Mouse (Mus musculus) kidney, adult 18-20 months (tissue): ENCODE data around the gene Ppargc1a.

Source experiments
- DNase-seq: peaks from one replicate; pipeline ENCODE4 v3.0.0; 2021

Gene Ppargc1a

GRCm38 (mm10) chr5:51551852-51552482, 15.6 kb downstream of the Ppargc1a start:
- DNase-seq: no peak

GRCm38 (mm10) chr5:51547442-51548035, 20.0 kb downstream of the Ppargc1a start:
- no peak for DNase-seq

DNA sequence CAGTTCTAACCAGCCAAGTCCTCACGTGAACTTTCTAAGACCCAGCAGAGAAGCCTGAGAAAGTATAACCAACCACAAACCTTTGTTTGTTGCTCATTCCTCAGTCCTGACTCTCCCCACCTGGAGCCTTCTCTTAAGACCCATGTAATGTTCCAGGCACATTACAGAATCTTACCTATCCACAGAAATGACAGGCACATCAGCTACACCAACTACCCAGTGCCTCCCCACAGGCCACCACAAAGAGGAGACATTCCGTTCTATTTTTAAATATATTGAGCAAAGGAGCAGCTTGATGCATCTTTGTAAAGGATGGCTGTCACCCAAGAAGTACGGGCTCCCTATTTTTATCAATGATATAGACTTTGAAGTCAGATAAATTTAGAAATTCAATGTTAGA, 20.7 kb downstream of the Ppargc1a start:
- no peak for DNase-seq

DNA sequence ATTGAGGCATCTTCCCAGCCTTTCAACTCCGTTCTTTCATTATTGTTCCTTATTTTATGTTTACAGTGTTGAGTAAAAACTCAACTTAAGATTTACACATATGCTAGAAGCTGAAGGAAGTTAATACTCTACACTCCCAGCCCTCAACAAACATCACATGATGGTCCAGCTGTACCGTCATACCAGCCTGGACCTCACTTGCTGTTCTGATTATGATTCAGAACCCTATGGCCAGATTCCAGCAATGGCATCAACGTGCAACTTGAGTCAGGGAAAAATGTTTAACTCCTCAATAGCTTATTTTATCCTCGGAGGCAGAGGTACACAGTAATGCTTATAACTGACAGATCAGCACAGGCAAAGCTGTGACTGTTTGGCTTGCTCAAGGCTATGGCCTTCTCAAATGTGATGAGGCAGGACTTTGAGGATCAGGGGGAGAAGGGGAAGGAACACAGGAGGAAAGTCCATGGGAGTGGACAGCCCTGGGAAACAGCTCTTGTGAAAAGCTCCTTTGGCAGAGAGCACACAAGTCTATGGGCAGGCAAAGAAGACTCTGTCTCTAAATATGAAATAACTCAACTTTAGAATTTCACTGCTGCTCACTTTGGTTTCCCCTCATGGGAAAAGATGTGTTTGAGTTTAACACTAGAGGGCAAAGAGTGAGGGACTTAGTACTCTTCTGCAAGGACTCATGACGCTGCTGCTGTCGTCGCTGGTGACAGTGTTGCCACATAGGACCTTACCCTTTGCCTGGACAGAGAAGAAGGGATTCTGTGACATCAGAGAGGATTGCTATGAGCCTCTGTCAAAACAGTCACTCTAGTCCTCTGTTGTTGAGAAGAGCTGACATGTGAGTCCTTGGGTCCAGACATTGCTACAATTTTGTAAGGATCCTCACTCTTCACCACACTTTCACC, 22.1 kb downstream of the Ppargc1a start:
- DNase-seq: no peak

- no peak for DNase-seq
Measured at GRCm38 (mm10) chr5:51544141-51544735, 23.3 kb downstream of the Ppargc1a start.

- DNase-seq: no peak
Measured at GRCm38 (mm10) chr5:51541557-51541956, 26.0 kb downstream of the Ppargc1a start.

DNA sequence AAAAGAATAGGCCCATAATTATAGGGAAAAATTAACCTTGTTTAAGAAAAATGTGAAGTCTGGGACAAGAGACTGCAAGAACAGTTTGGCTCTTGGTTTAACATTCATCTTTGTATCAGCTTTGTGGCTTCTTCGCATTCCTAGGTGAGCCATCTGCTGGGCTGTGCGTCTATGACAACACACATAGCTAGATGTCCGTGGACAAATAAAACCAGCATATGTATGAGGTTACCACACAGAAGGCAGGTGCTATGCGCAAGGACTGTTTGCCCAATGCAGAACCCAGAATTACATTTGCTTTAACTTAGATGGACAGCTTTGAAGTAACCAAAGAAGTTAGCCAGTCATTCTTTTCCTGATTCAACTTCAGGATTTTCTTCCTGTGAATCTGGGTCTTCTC, 26.7 kb downstream of the Ppargc1a start:
- DNase-seq: no peak

- no peak for DNase-seq
Measured at GRCm38 (mm10) chr5:51539563-51539962, 28.0 kb downstream of the Ppargc1a start.

DNA sequence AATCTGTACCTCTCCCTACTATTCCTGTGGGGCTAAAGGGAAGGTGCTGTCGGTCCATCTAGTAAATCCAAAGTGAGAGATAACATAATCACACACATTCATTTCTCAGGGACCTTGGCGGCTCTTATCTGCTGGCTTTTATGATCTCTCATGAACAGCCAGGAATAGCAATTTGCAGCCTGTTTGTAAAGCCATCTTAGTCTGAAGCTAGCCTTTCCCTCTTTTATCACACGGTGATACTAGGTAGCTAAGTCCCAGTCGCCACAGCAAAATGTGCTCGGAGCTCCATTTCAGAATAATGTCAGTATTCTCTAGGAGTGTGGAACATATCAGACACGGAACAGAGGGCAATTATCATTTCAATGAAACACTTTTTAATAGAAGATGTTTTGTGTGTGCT, 29.2 kb downstream of the Ppargc1a start:
- DNase-seq: no peak

DNA sequence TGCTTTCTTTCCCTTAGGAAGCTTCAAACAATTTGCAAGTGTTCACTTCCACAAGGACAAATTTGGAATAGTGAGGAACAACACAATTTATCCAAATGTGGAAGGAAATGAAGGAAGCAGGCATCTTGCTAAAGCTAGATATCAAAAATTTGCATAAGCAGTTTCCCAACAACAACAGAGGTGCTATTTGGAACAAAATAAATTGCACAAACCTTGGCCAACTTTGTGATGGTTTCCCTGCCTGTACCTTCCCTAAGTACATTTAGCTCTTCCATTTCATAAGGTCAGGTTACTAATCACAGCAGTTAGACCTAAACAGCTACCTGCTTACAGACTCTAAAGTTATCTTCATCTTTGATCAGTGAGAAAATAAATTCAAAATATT, 29.9 kb downstream of the Ppargc1a start:
- DNase-seq: no peak

DNA sequence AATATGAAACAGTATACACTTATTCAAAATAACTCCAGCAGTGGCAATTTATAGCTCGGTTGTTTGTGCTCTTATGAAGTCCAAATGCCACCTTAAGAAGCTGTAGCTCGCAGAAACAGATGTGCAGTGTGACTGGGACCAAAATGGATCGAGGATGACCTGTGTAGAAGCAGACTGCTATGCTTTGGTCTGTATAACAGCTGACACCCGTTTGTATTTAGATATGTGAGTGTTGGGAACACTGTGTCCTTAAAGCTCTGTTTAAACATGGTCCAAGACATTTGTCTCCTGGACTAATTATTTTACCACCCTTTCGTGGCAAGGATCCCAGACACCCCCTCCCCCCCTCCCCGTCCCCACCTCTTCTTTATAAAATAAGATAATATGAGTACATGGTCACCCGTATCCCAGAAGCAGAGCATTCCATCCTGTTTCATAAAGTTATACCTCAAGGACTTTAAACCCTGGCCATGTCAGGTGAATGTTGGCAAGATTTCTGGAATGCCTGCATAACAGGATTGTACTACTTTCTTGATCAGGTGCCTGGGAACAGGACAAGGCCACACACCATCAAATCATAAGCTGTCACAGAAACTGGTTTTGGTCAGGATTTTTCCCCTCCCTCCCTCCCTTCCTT, 30.4 kb downstream of the Ppargc1a start:
- DNase-seq: peak; percentile 66

- DNase-seq: no peak
Measured at GRCm38 (mm10) chr5:51534456-51534855, 33.1 kb downstream of the Ppargc1a start.

GRCm38 (mm10) chr5:51531286-51531685, 36.2 kb downstream of the Ppargc1a start:
- DNase-seq: no peak

DNA sequence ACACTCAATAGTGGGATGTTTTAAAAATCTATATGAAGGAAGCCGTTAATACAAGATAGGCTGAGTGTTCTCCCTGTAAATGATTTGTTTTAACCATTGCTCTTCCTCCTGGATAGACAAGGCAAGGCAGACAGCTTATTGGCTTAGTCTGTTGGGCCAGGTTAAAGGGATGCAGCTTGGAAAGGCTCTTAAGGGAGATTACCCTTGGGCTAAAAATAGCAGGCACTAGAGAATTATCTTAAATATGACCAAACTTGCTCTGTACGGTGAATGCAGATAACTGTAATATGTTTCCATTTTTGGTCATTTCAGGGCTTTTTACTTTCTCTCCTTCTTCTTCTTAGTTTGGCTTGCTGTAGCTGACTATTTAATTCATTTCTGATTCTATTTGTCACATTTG, 38.1 kb downstream of the Ppargc1a start:
- no peak for DNase-seq

- no peak for DNase-seq
Measured at GRCm38 (mm10) chr5:51528165-51528498, 39.4 kb downstream of the Ppargc1a start.

- DNase-seq: peak; percentile 81
Measured at GRCm38 (mm10) chr5:51527498-51528164, 39.9 kb downstream of the Ppargc1a start.

DNA sequence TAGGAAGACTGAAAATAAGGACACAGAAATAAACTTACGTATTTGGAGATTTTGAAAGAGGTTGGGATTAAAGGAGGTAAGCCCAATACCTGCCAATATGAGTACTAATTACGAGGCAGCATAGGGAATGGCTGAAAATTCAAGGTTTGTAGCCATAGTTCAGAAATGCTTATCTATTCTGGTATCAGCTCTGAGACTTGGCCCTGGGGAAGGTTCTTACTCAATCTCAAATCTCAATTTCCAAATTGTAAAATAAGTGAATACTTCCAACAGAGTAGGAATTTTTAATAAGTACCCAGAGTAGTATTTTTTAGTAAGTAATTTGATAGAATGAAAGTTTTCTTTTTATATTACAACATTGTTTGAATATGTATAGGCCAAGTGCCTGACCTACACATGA, 41.7 kb downstream of the Ppargc1a start:
- no peak for DNase-seq

DNA sequence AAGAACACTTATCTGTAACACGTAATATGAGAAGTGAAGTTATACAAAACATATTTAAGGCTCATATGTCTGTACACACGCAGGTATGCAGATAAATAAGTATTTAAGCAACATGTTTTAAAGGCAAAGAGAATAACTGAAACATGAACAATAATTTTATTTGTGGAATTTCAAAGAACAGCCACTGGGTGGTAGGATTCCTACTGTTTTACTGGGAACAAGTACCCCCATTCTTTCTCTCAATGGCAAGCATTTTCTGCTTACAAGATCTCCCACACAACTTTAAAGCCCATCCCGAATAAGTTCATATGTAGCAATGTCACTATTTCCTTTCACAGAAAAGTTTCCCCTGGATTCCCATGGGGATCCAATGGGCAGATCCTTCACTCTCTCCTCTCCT, 46.7 kb downstream of the Ppargc1a start:
- DNase-seq: no peak

DNA sequence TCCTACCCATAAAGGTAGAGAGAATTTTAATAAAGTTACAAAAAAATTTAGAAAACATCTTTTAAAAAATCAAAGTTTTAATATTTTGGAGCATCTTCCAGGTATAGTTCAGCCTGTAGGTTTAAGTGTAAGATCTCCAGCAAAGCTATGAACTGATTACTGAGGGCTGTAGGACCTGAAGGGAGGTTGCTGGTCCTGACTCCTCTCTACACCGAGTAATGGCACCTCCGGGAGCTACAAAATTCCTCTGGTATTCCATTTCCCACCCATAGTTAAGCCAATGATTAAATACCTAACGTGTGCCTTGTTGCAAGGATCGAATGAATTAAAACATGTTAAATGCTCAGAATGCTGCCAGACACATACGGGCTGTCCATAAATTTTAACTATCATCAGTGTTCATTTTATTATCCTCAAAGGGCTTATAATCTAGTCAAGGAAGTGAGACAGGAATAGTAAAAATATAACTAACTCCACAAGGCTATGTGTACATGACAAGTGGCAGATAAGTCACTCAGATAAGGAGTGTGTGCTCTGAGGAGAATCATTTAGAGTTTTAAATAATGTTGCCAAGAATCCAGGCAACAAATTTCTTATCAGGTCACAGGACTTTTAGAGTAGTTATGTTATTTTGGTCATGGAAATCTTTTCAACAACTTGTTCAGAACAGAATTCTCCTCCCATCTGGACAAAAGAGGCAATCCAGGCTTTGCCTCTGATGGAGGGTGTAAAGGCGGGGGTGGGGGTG, 49.9 kb downstream of the Ppargc1a start:
- no peak for DNase-seq

- DNase-seq: no peak
Measured at GRCm38 (mm10) chr5:51504654-51505053, 62.9 kb downstream of the Ppargc1a start.

GRCm38 (mm10) chr5:51497910-51498517, 69.5 kb downstream of the Ppargc1a start:
- no peak for DNase-seq
